Mouse (Mus musculus) thymus, postnatal 14 days (tissue): ENCODE results near the gene Olfr548-ps1.
"Not testable (repeated sequence)": the region's sequence is repeated elsewhere in the genome, so short reads cannot be mapped to it uniquely, and the experiment has no call there.

ENCODE experiments used
- DNase-seq: peaks from one replicate; pipeline ENCODE4 v3.0.0; 2021

Olfr548-ps1 gene

GRCm38 (mm10) chr7:102540596-102540995 is at the start of gene Olfr548-ps1:
Gene Olfr548-ps1, plus strand, starts transcription at chr7:102540896.
- DNase-seq: no peak

GRCm38 (mm10) chr7:102494416-102494815 is 46.3 kb upstream of the Olfr548-ps1 start:
- DNase-seq: not testable (repeated sequence)

- DNase-seq: no peak
Observed at GRCm38 (mm10) chr7:102499473-102499872, 41.2 kb upstream of the Olfr548-ps1 start, which contains the start of gene Olfr545. Gene Olfr545, minus strand, starts transcription at chr7:102499573.

GRCm38 (mm10) chr7:102501986-102502385 is 38.7 kb upstream of the Olfr548-ps1 start:
- no peak for DNase-seq

- peak; percentile 72 for DNase-seq
Observed at GRCm38 (mm10) chr7:102506848-102507247, 33.8 kb upstream of the Olfr548-ps1 start.

- no peak for DNase-seq
Observed at GRCm38 (mm10) chr7:102508066-102508465, 32.6 kb upstream of the Olfr548-ps1 start.

GRCm38 (mm10) chr7:102508666-102509065 is 32.0 kb upstream of the Olfr548-ps1 start:
- no peak for DNase-seq

GRCm38 (mm10) chr7:102509726-102510125 is 31.0 kb upstream of the Olfr548-ps1 start:
- DNase-seq: no peak

- no peak for DNase-seq
Observed at GRCm38 (mm10) chr7:102511927-102512326, 28.8 kb upstream of the Olfr548-ps1 start.

- peak; percentile 90 for DNase-seq
Observed at GRCm38 (mm10) chr7:102512814-102513435, 27.8 kb upstream of the Olfr548-ps1 start.

- no peak for DNase-seq
Observed at GRCm38 (mm10) chr7:102514144-102514543, 26.6 kb upstream of the Olfr548-ps1 start.

- no peak for DNase-seq
Observed at GRCm38 (mm10) chr7:102516261-102517050, 24.2 kb upstream of the Olfr548-ps1 start.

GRCm38 (mm10) chr7:102517051-102517335 is 23.7 kb upstream of the Olfr548-ps1 start:
- DNase-seq: no peak

- DNase-seq: no peak
Observed at GRCm38 (mm10) chr7:102529052-102529451, 11.6 kb upstream of the Olfr548-ps1 start.

- no peak for DNase-seq
Observed at GRCm38 (mm10) chr7:102534449-102534848, 6.2 kb upstream of the Olfr548-ps1 start, which contains the start of gene Olfr547. Gene Olfr547, plus strand, starts transcription at chr7:102534749.

- no peak for DNase-seq
Observed at GRCm38 (mm10) chr7:102541251-102541650, 555 bp downstream of the Olfr548-ps1 start.

- DNase-seq: no peak
Observed at GRCm38 (mm10) chr7:102549570-102549969, 8.9 kb downstream of the Olfr548-ps1 start, which contains the start of gene Olfr549. Gene Olfr549, plus strand, starts transcription at chr7:102549870.

- DNase-seq: no peak
Observed at GRCm38 (mm10) chr7:102553279-102553678, 12.6 kb downstream of the Olfr548-ps1 start.

- peak; percentile 90 for DNase-seq
Observed at GRCm38 (mm10) chr7:102564999-102565997, 24.6 kb downstream of the Olfr548-ps1 start, which contains the start of gene Trim21. Gene Trim21, minus strand, starts transcription at chr7:102565486.

- no peak for DNase-seq
Observed at GRCm38 (mm10) chr7:102566219-102566618, 25.5 kb downstream of the Olfr548-ps1 start.

- no peak for DNase-seq
Observed at GRCm38 (mm10) chr7:102571142-102571541, 30.4 kb downstream of the Olfr548-ps1 start, which contains the start of gene Olfr550. Gene Olfr550, plus strand, starts transcription at chr7:102571442.

- no peak for DNase-seq
Observed at GRCm38 (mm10) chr7:102573174-102573830, 32.6 kb downstream of the Olfr548-ps1 start.
